Comparison of ENCODE assay signal across 10 mouse cellular contexts in the genomic region with DNA sequence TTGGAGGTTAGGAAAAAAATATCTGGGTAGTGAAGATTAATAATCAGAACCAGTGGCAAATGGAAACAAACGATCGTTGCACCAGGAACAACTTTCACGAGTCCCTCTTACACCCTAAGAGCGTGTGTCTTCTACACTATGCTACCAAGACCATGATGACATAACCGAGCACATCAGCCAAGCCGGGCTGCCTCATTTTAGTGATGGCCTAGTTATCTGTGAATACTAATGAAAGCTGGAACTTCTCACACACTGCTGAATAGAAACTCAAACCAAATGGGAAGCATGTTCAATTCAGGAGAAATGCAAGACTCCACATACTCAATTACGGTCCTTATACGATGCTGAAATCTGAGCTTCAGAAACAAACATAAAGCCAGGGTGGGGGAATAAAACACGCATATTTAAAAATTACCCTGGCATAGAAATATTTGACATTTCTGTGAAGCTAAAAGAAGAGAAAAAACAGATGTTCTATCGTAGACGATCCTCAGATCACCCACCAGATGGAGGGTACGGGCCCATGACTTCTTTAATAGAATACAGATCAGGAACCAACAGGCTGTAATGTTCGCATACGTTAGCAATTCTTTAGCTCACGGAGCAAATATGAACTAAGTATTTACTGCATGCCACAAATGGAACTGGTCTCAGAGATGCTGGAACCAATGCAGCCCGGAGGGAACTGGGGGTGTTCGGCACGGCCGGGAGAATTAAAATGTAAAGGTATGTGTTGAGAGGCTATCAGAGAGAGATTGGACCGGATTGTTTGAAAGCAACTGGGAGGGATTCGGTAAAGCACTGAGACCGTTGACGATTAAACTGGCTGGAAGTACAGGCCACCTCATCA.
DNase-seq lines count a peak whose midpoint lies in the region; ATAC-seq lines count a peak whose summit lies in the region.
"Had no signal": no experiment of that assay in that cellular context is flagged by ENCODE, and none has a peak within 500 bp of the region (broad histone marks: within the 10 kb centered on the region; RNA-seq: fewer than 3 reads in every experiment).

No protein-coding gene starts in this region.

- intact Hi-C loops in heart, postnatal 14 days (cut with DNase I) = no loop called here

- no peaks in the 10 kb centered on the region for H3K36me3 ChIP-seq in lung, embryonic 15.5 days
- no peaks in the 10 kb centered on the region for H3K36me3 ChIP-seq in forebrain, embryonic 15.5 days
- H3K36me3 ChIP-seq in midbrain, embryonic 16.5 days (ENCODE audit: control insufficient read depth, insufficient read depth, low read length) = no peaks in the 10 kb centered on the region
- H3K36me3 ChIP-seq: G1E had no signal

- ATAC-seq in lung, embryonic 15.5 days (ENCODE audit: borderline replicate concordance, extremely low read depth, low FRiP score, low TSS enrichment) = no peak
- peak; percentile 54; the same call in 1 of the 2 replicates for ATAC-seq in forebrain, embryonic 15.5 days (replicated peaks)
- ATAC-seq in midbrain, embryonic 16.5 days = no peak

- H3K27me3 ChIP-seq in lung, embryonic 15.5 days = no peaks in the 10 kb centered on the region
- no peaks in the 10 kb centered on the region for H3K27me3 ChIP-seq in forebrain, embryonic 15.5 days
- no peaks in the 10 kb centered on the region for H3K27me3 ChIP-seq in midbrain, embryonic 16.5 days (ENCODE audit: control insufficient read depth, insufficient read depth, low read depth, low read length)

- 56% methylated on average over 23 of the region's 23 CpGs for WGBS in lung, embryonic 15.5 days
- WGBS in forebrain, embryonic 15.5 days = 46% methylated on average over 23 of the region's 23 CpGs
- WGBS in midbrain, embryonic 16.5 days = 43% methylated on average over 23 of the region's 23 CpGs

- H3K27ac ChIP-seq in lung, embryonic 15.5 days = no peak overlapping the region
- no peak overlapping the region for H3K27ac ChIP-seq in forebrain, embryonic 15.5 days (replicated peaks)
- H3K27ac ChIP-seq in midbrain, embryonic 16.5 days (ENCODE audit: low read length) = no peak overlapping the region
- H3K27ac ChIP-seq: liver, embryonic 14.5 days had no signal

- H3K4me3 ChIP-seq in lung, embryonic 15.5 days = no peak overlapping the region
- H3K4me3 ChIP-seq in forebrain, embryonic 15.5 days = no peak overlapping the region
- H3K4me3 ChIP-seq in midbrain, embryonic 16.5 days (ENCODE audit: low read depth, low read length) = no peak overlapping the region

- H3K4me2 ChIP-seq in lung, embryonic 15.5 days = peak overlapping the region; percentile 20; the same call in 1 of the 2 replicates
- peak overlapping the region; percentile 19; the same call in 1 of the 2 replicates for H3K4me2 ChIP-seq in forebrain, embryonic 15.5 days (replicated peaks)
- H3K4me2 ChIP-seq in midbrain, embryonic 16.5 days (ENCODE audit: low read length) = peak overlapping the region; percentile 27; the same call in 1 of the 2 replicates

- H3K4me1 ChIP-seq in lung, embryonic 15.5 days = peaks cover 6% of the 10 kb centered on the region; the same call in 1 of the 2 replicates
- H3K4me1 ChIP-seq in forebrain, embryonic 15.5 days = peaks cover 28% of the 10 kb centered on the region
- peaks cover 24% of the 10 kb centered on the region for H3K4me1 ChIP-seq in midbrain, embryonic 16.5 days (ENCODE audit: control insufficient read depth, insufficient read depth, low read length)

- no peaks in the 10 kb centered on the region for H3K9me3 ChIP-seq in lung, embryonic 15.5 days
- H3K9me3 ChIP-seq in forebrain, embryonic 15.5 days = no peaks in the 10 kb centered on the region
- no peaks in the 10 kb centered on the region for H3K9me3 ChIP-seq in midbrain, embryonic 16.5 days (replicated peaks; ENCODE audit: control insufficient read depth, low read length, poor library complexity, severe bottlenecking)

- no peak for DNase-seq in lung, postnatal 14 days
- DNase-seq in heart, postnatal 14 days = peak; percentile 17 to 40
- no peak for DNase-seq in right cerebral cortex, postnatal 4 days
- DNase-seq in cerebellum, postnatal 25 days = no peak
- DNase-seq in kidney, postnatal 4 days = no peak

- no peak overlapping the region for H3K9ac ChIP-seq in lung, embryonic 15.5 days
- no peak overlapping the region for H3K9ac ChIP-seq in forebrain, embryonic 15.5 days (replicated peaks)
- H3K9ac ChIP-seq in midbrain, embryonic 16.5 days (ENCODE audit: low read depth, low read length) = no peak overlapping the region
- H3K9ac ChIP-seq: liver, embryonic 14.5 days had no signal

Comparison
In these comparisons a context has a peak if more than half of its experiments do, and no peak if none do; other contexts are left out.
1. DNase-seq: peak in heart, postnatal 14 days (2 of 2); none in lung, postnatal 14 days (single experiment), right cerebral cortex, postnatal 4 days (single experiment), cerebellum, postnatal 25 days (0 of 2) and kidney, postnatal 4 days (0 of 2).
2. Peak in every context shown above with its lines, with median percentiles within 50 percentile points of each other: H3K4me2 ChIP-seq.